Mouse (Mus musculus): Measurements from ENCODE around the gene Dnaic2. TPM values are rescaled to one million over a fixed set of nuclear protein-coding genes. Genes with fewer than 3 reads are reported as not detected.

Gene Dnaic2
- polyA plus RNA-seq, 2 experiments: 0.03 TPM; not detected in 1

DNA sequence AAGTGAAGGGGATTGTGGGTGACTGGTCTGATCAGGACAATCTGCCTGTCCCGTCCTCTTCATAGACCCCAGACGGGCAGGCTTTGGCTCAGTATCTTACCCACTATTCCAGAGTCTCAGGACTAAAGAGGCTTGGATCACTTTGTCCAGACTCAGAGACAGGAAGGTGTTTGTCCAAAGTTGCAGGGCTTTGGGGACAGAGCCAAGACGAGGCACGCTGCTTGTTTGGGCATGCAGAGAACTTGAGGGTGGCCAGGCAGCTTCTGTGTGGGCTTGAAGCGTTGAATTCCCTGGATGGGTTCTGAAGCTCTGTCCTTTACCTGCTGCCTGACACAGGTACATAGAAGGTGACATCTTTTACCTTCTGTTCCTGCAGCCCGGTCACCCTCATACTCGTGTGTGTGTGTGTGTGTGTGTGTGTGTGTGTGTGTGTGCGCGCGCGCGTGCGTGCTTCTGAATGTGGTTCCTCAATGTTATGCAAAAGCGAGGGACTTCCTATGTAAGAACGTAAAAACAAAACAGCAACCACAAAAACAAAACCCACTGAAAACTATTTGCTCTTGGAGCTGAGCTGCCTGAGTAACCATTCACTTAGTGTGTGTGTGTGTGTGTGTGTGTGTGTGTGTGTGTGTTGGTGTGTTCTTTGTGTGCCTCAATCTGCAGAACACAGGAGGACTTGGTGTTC, 24.8 kb upstream of the Dnaic2 start:
- Histone ChIP-seq H3K36me3 (replicated peaks; ENCODE audit: control insufficient read depth, insufficient read depth, low read depth) (no peaks in the 10 kb centered on the region), H3K9me3 (ENCODE audit: control insufficient read depth, low read length) (no peaks in the 10 kb centered on the region), H3K27ac (no peak overlapping the region), H3K9ac (replicated peaks) (no peak overlapping the region), H3K4me1 (replicated peaks; ENCODE audit: control insufficient read depth in 2 of 2, insufficient read depth in 2 of 2, low read length in 1 of 2) (no peaks in the 10 kb centered on the region), H3K4me2 (ENCODE audit: low read depth) (no peak overlapping the region), H3K27me3 (ENCODE audit: control insufficient read depth, insufficient read depth, low read length) (no peaks in the 10 kb centered on the region), H3K4me3 (ENCODE audit: insufficient read depth in 1 of 2, low read depth in 2 of 2, low read length in 2 of 2) (no peak overlapping the region)
- TF ChIP-seq CTCF (IDR thresholded peaks at IDR 0.05; ENCODE audit: low read depth): no peak
- TF ChIP-seq EP300 (IDR thresholded peaks at IDR 0.05; ENCODE audit: low read depth): no peak
- DNase-seq (ENCODE audit: low read depth in 3 of 3, low spot score in 3 of 3) (no peak), ATAC-seq (ENCODE audit: insufficient read depth) (no peak)
- WGBS (ENCODE audit: insufficient replicate concordance): 70% methylated on average over 15 of the region's 15 CpGs

- H3K36me3 ChIP-seq (replicated peaks; ENCODE audit: control insufficient read depth, insufficient read depth, low read depth): no peaks in the 10 kb centered on the region
- no peaks in the 10 kb centered on the region for H3K27me3 ChIP-seq (ENCODE audit: control insufficient read depth, insufficient read depth, low read length)
- no peak for ATAC-seq (ENCODE audit: insufficient read depth)
- TF ChIP-seq CTCF (IDR thresholded peaks at IDR 0.05; ENCODE audit: low read depth): no peak
- TF ChIP-seq EP300 (IDR thresholded peaks at IDR 0.05; ENCODE audit: low read depth): no peak
- no peak overlapping the region for H3K27ac ChIP-seq
- WGBS (ENCODE audit: insufficient replicate concordance): 69% methylated on average over 6 of the region's 6 CpGs
- no peak overlapping the region for H3K9ac ChIP-seq (replicated peaks)
- no peak overlapping the region for H3K4me2 ChIP-seq (ENCODE audit: low read depth)
- H3K9me3 ChIP-seq (ENCODE audit: control insufficient read depth, low read length): no peaks in the 10 kb centered on the region
- DNase-seq (ENCODE audit: low read depth in 3 of 3, low spot score in 3 of 3): no peak
- no peak overlapping the region for H3K4me3 ChIP-seq (ENCODE audit: insufficient read depth in 1 of 2, low read depth in 2 of 2, low read length in 2 of 2)
- no peaks in the 10 kb centered on the region for H3K4me1 ChIP-seq (replicated peaks; ENCODE audit: control insufficient read depth in 2 of 2, insufficient read depth in 2 of 2, low read length in 1 of 2)
Observed at GRCm38 (mm10) chr11:114702996-114703361, 24.2 kb upstream of the Dnaic2 start.

- DNase-seq (ENCODE audit: low read depth in 3 of 3, low spot score in 3 of 3) (no peak), ATAC-seq (ENCODE audit: insufficient read depth) (no peak)
- TF ChIP-seq EP300 (IDR thresholded peaks at IDR 0.05; ENCODE audit: low read depth): no peak
- TF ChIP-seq CTCF (IDR thresholded peaks at IDR 0.05; ENCODE audit: low read depth): no peak
- Histone ChIP-seq H3K36me3 (replicated peaks; ENCODE audit: control insufficient read depth, insufficient read depth, low read depth) (no peaks in the 10 kb centered on the region), H3K4me3 (ENCODE audit: insufficient read depth in 1 of 2, low read depth in 2 of 2, low read length in 2 of 2) (no peak overlapping the region), H3K4me2 (ENCODE audit: low read depth) (no peak overlapping the region), H3K27me3 (ENCODE audit: control insufficient read depth, insufficient read depth, low read length) (no peaks in the 10 kb centered on the region), H3K9ac (replicated peaks) (no peak overlapping the region), H3K9me3 (ENCODE audit: control insufficient read depth, low read length) (no peaks in the 10 kb centered on the region), H3K4me1 (replicated peaks; ENCODE audit: control insufficient read depth in 2 of 2, insufficient read depth in 2 of 2, low read length in 1 of 2) (no peaks in the 10 kb centered on the region), H3K27ac (no peak overlapping the region)
- WGBS (ENCODE audit: insufficient replicate concordance): 64% methylated on average over 22 of the region's 22 CpGs
Observed at GRCm38 (mm10) chr11:114704071-114704913, 22.9 kb upstream of the Dnaic2 start.

DNA sequence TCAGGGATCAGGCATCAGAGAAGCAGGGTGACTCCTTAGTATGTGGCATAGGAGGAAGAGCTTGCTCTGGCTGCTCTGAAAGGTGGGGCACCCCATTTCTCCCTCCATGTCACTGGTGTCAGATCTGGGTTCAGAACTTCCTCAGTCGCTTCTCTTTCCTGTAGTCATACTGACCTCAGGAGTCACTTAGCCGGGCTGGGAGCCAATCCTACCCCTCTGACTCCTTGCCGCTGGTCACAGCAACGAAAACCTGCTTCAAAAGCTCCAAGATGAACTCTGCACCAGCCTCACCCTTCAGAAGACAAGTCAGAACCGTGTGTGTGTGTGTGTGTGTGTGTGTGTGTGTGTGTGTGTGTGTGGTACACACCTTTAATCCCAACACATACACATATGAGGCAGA, 20.9 kb upstream of the Dnaic2 start:
- ATAC-seq (ENCODE audit: insufficient read depth) (no peak), DNase-seq (ENCODE audit: low read depth in 3 of 3, low spot score in 3 of 3) (no peak)
- Histone ChIP-seq H3K9ac (replicated peaks) (no peak overlapping the region), H3K4me1 (replicated peaks; ENCODE audit: control insufficient read depth in 2 of 2, insufficient read depth in 2 of 2, low read length in 1 of 2) (no peaks in the 10 kb centered on the region), H3K4me3 (ENCODE audit: insufficient read depth in 1 of 2, low read depth in 2 of 2, low read length in 2 of 2) (no peak overlapping the region), H3K36me3 (replicated peaks; ENCODE audit: control insufficient read depth, insufficient read depth, low read depth) (no peaks in the 10 kb centered on the region), H3K4me2 (ENCODE audit: low read depth) (no peak overlapping the region), H3K9me3 (ENCODE audit: control insufficient read depth, low read length) (no peaks in the 10 kb centered on the region), H3K27ac (no peak overlapping the region), H3K27me3 (ENCODE audit: control insufficient read depth, insufficient read depth, low read length) (no peaks in the 10 kb centered on the region)
- 56% methylated on average over 5 of the region's 5 CpGs for WGBS (ENCODE audit: insufficient replicate concordance)
- TF ChIP-seq EP300 (IDR thresholded peaks at IDR 0.05; ENCODE audit: low read depth): no peak
- TF ChIP-seq CTCF (IDR thresholded peaks at IDR 0.05; ENCODE audit: low read depth): no peak

DNA sequence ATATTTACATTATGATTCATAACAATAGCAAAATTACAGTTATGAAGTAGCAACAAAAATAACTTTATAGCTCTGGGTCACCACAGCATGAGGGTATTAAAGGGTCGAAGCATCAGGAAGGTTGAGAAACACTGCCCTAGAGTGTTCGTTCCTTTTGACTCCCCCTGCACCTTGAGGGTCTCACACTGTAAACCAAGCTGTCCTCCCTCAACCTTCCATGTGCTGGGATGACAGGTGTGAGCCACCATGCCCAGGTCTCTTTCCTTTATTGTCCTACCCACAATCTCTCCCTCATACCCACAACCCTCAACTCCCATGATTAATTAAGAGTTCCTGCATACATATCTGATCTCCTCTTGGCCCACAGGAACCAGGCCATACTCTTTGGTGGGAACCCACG, 15.8 kb upstream of the Dnaic2 start:
- H3K9ac ChIP-seq (replicated peaks): no peak overlapping the region
- no peaks in the 10 kb centered on the region for H3K27me3 ChIP-seq (ENCODE audit: control insufficient read depth, insufficient read depth, low read length)
- ATAC-seq (ENCODE audit: insufficient read depth) (no peak), DNase-seq (ENCODE audit: low read depth in 3 of 3, low spot score in 3 of 3) (no peak)
- H3K9me3 ChIP-seq (ENCODE audit: control insufficient read depth, low read length): no peaks in the 10 kb centered on the region
- no peak overlapping the region for H3K4me3 ChIP-seq (ENCODE audit: insufficient read depth in 1 of 2, low read depth in 2 of 2, low read length in 2 of 2)
- H3K4me2 ChIP-seq (ENCODE audit: low read depth): no peak overlapping the region
- no peaks in the 10 kb centered on the region for H3K4me1 ChIP-seq (replicated peaks; ENCODE audit: control insufficient read depth in 2 of 2, insufficient read depth in 2 of 2, low read length in 1 of 2)
- no peaks in the 10 kb centered on the region for H3K36me3 ChIP-seq (replicated peaks; ENCODE audit: control insufficient read depth, insufficient read depth, low read depth)
- TF ChIP-seq EP300 (IDR thresholded peaks at IDR 0.05; ENCODE audit: low read depth) (no peak), CTCF (IDR thresholded peaks at IDR 0.05; ENCODE audit: low read depth) (no peak)
- no peak overlapping the region for H3K27ac ChIP-seq
- 63% methylated on average over 3 of the region's 3 CpGs for WGBS (ENCODE audit: insufficient replicate concordance)

Data from liver, embryonic 14.5 days (tissue).